Mouse (Mus musculus) midbrain, embryonic 16.5 days (tissue): ENCODE measurements at regions not wholly inside any gene's neighbourhood (a gene's known extent, or its start where the extent isn't known, plus 50 kb on each side); places are given as distances from the start of the nearest gene placed in this dataset.
A peak's percentile ranks its signal among the peaks of the same experiment; 100 is the strongest.

Source experiments
- ATAC-seq: fragments of 200-750 bp; cut with Nextera tagmentation; 2 replicates; pipeline ENCODE4 v1.8.0; 2017; ENCODE audit warnings: moderate TSS enrichment
- H3K27ac ChIP-seq: fragments of 300-500 bp; sonication (generic); 2 replicates; pipeline ENCODE4 v1.5.1; 2014; ENCODE audit warnings: mild to moderate bottlenecking, low read length, mixed read lengths
- H3K27me3 ChIP-seq: fragments of 300-500 bp; sonication (generic); 2 replicates; pipeline ENCODE4 v1.6.1; 2014; ENCODE audit warnings: low read depth, low read length, mixed read lengths; ENCODE audit not compliant: control insufficient read depth, insufficient read depth
- H3K36me3 ChIP-seq: fragments of 300-500 bp; sonication (generic); 2 replicates; pipeline ENCODE4 v1.6.1; 2014; ENCODE audit warnings: mild to moderate bottlenecking, low read length, moderate library complexity, mixed read lengths; ENCODE audit not compliant: control insufficient read depth, insufficient read depth
- H3K4me1 ChIP-seq: fragments of 300-500 bp; sonication (generic); 2 replicates; pipeline ENCODE4 v1.6.1; 2014; ENCODE audit warnings: mild to moderate bottlenecking, low read length, mixed read lengths; ENCODE audit not compliant: control insufficient read depth, insufficient read depth
- H3K4me2 ChIP-seq: fragments of 300-500 bp; sonication (generic); 2 replicates; pipeline ENCODE4 v1.6.1; 2014; ENCODE audit warnings: mild to moderate bottlenecking, low read length, mixed read lengths
- H3K4me3 ChIP-seq: fragments of 300-500 bp; sonication (generic); 2 replicates; pipeline ENCODE4 v1.5.1; 2014; ENCODE audit warnings: low read depth, mild to moderate bottlenecking, low read length, moderate library complexity, mixed read lengths
- H3K9ac ChIP-seq: fragments of 300-500 bp; sonication (generic); 2 replicates; pipeline ENCODE4 v1.6.1; 2014; ENCODE audit warnings: low read depth, low read length, mixed read lengths
- H3K9me3 ChIP-seq: fragments of 300-500 bp; sonication (generic); replicated peaks from 2 replicates; pipeline ENCODE4 v1.6.1; 2014; ENCODE audit warnings: mild to moderate bottlenecking, low read length, mixed read lengths; ENCODE audit not compliant: control insufficient read depth, poor library complexity, severe bottlenecking
- WGBS: fragments of 180-500 bp; shearing (Covaris S2); extraction: QIAGEN DNeasy Blood & Tissue Kit; methylation state at CpG from one replicate; pipeline ENCODE4 v1.1.7; 2014; 5-methylcytosine and 5-hydroxymethylcytosine counted together

GRCm38 (mm10) chr1:83752976-83753375 is 345.0 kb upstream of the Sphkap start:
- 28% methylated on average over 4 of the region's 4 CpGs for WGBS
- Histone ChIP-seq H3K4me2 (no peak overlapping the region), H3K4me3 (no peak overlapping the region), H3K4me1 (peaks cover 4% of the 10 kb centered on the region; the same call in 1 of the 2 replicates), H3K9me3 (no peaks in the 10 kb centered on the region), H3K27me3 (no peaks in the 10 kb centered on the region), H3K27ac (no peak overlapping the region), H3K36me3 (no peaks in the 10 kb centered on the region), H3K9ac (no peak overlapping the region)
- peak; percentile 49; the same call in 1 of the 2 replicates for ATAC-seq

GRCm38 (mm10) chr1:83748974-83749373 is 341.0 kb upstream of the Sphkap start:
- no peak overlapping the region for H3K27ac ChIP-seq
- H3K4me1 ChIP-seq = peaks cover 10% of the 10 kb centered on the region; the same call in 1 of the 2 replicates
- ATAC-seq = no peak
- no peaks in the 10 kb centered on the region for H3K9me3 ChIP-seq
- H3K4me3 ChIP-seq = no peak overlapping the region
- no peaks in the 10 kb centered on the region for H3K27me3 ChIP-seq
- no peak overlapping the region for H3K9ac ChIP-seq
- H3K36me3 ChIP-seq = no peaks in the 10 kb centered on the region
- 8% methylated on average over 4 of the region's 4 CpGs for WGBS
- no peak overlapping the region for H3K4me2 ChIP-seq

DNA sequence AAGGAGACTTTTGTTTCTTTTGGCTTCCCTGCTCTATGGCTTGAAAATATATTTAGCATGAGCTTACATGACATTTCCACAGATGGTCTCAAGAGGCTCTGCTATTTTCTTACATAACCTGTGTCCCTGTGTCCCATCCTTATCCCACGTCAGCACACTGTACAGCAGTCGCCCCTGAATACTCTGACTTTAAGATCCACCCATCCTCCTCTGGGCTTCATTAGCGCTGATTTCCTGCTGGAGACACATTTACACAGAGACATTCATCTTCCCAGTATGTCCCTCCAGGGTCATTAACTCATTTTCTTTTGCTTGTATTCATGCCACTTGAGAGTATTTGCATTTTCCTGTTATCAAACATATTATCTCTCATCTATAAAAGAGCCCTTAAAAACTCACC is 340.1 kb upstream of the Sphkap start:
- Histone ChIP-seq H3K36me3 (no peaks in the 10 kb centered on the region), H3K4me3 (no peak overlapping the region), H3K9ac (no peak overlapping the region), H3K4me2 (no peak overlapping the region), H3K27me3 (no peaks in the 10 kb centered on the region), H3K27ac (no peak overlapping the region), H3K4me1 (peaks cover 8% of the 10 kb centered on the region; the same call in 1 of the 2 replicates), H3K9me3 (no peaks in the 10 kb centered on the region)
- ATAC-seq = no peak
- 44% methylated on average over 3 of the region's 3 CpGs for WGBS

DNA sequence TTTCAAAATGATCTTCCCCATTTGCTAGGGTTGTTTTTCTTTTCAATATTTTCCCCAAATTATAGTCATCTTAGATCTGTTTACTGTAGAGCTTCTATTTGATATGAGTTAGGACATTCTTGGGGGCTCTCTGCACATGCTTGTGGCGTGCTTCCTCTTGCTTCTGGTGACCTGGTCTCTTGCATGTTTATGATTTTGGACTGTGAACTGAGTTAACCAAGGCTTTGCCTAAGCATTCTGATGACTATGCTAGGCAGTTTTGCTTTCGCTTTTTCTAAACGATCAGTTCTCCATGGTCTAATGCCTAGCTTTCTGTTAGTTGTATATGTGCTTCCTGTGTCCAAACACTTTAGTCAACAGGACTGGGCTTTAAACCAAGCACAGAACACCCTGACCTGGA is 339.4 kb upstream of the Sphkap start:
- no peaks in the 10 kb centered on the region for H3K36me3 ChIP-seq
- ATAC-seq = no peak
- no peak overlapping the region for H3K9ac ChIP-seq
- no peak overlapping the region for H3K4me2 ChIP-seq
- no peaks in the 10 kb centered on the region for H3K27me3 ChIP-seq
- WGBS = 90% methylated on average over 3 of the region's 3 CpGs
- peaks cover 8% of the 10 kb centered on the region; the same call in 1 of the 2 replicates for H3K4me1 ChIP-seq
- H3K4me3 ChIP-seq = no peak overlapping the region
- no peaks in the 10 kb centered on the region for H3K9me3 ChIP-seq
- H3K27ac ChIP-seq = no peak overlapping the region

GRCm38 (mm10) chr1:83746036-83746435 is 338.0 kb upstream of the Sphkap start:
- no peak overlapping the region for H3K27ac ChIP-seq
- no peaks in the 10 kb centered on the region for H3K9me3 ChIP-seq
- H3K4me1 ChIP-seq = peaks cover 8% of the 10 kb centered on the region; the same call in 1 of the 2 replicates
- no peaks in the 10 kb centered on the region for H3K27me3 ChIP-seq
- peak overlapping the region; percentile 6; the same call in 1 of the 2 replicates for H3K4me2 ChIP-seq
- no peak overlapping the region for H3K9ac ChIP-seq
- peak; percentile 93 for ATAC-seq
- H3K4me3 ChIP-seq = no peak overlapping the region
- H3K36me3 ChIP-seq = no peaks in the 10 kb centered on the region
- 21% methylated on average over 6 of the region's 6 CpGs for WGBS

GRCm38 (mm10) chr1:83736428-83737117 is 328.6 kb upstream of the Sphkap start:
- Histone ChIP-seq H3K4me2 (no peak overlapping the region), H3K4me3 (no peak overlapping the region), H3K36me3 (no peaks in the 10 kb centered on the region), H3K27me3 (no peaks in the 10 kb centered on the region), H3K4me1 (no peaks in the 10 kb centered on the region), H3K9ac (no peak overlapping the region), H3K27ac (no peak overlapping the region), H3K9me3 (no peaks in the 10 kb centered on the region)
- ATAC-seq = peak; percentile 91
- WGBS = 33% methylated on average over 2 of the region's 2 CpGs

DNA sequence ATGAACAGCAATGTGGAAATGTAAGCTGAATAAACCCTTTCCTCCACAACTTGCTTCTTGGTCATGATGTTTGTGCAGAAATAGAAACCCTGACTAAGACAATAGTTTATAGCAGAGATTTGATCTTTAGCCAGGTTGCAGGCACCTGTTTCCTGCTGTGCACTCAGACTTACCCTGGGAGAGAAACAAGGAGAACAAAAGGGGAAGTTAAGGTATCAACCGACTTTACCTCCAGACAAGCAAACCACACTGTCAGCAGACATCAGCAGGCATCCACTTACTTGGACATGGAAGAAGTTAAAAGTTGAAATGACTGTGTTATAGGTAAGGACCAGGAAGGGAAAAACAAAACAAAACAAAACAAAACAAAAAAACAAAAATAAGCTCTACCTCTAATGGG is 323.7 kb upstream of the Sphkap start:
- no peaks in the 10 kb centered on the region for H3K36me3 ChIP-seq
- no peak overlapping the region for H3K9ac ChIP-seq
- ATAC-seq = no peak
- no peak overlapping the region for H3K4me2 ChIP-seq
- H3K27ac ChIP-seq = no peak overlapping the region
- H3K4me1 ChIP-seq = no peaks in the 10 kb centered on the region
- H3K9me3 ChIP-seq = no peaks in the 10 kb centered on the region
- no peak overlapping the region for H3K4me3 ChIP-seq
- WGBS = 69% methylated on average over 1 of the region's 1 CpGs
- H3K27me3 ChIP-seq = no peaks in the 10 kb centered on the region

GRCm38 (mm10) chr1:83728810-83729209 is 320.8 kb upstream of the Sphkap start:
- 0 out of 2 replicates have a peak, but pooled peaks have one; percentile 37 for ATAC-seq
- H3K4me2 ChIP-seq = no peak overlapping the region
- no peaks in the 10 kb centered on the region for H3K27me3 ChIP-seq
- H3K9ac ChIP-seq = no peak overlapping the region
- no peaks in the 10 kb centered on the region for H3K36me3 ChIP-seq
- no peaks in the 10 kb centered on the region for H3K9me3 ChIP-seq
- H3K27ac ChIP-seq = no peak overlapping the region
- no peak overlapping the region for H3K4me3 ChIP-seq
- 53% methylated on average over 6 of the region's 6 CpGs for WGBS
- no peaks in the 10 kb centered on the region for H3K4me1 ChIP-seq

DNA sequence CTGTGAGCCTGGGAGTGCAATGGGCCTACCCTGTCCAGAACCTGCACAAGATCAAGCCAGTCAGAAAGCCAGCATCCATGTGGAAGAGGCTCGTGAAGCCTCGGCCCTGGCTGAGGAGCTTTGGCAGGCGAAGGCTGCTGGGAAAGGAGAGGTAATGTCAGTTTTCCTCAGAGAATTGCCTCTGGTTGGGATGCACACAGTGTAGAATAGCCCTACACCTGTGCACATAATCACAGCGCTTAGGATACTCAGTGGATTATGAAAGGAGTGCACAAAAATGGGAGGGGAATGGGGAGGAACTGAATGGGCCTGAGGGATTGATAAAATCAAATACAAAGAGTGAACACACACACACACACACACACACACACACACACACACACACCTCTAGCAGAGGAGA is 319.9 kb upstream of the Sphkap start:
- Histone ChIP-seq H3K27me3 (no peaks in the 10 kb centered on the region), H3K9me3 (no peaks in the 10 kb centered on the region), H3K4me2 (no peak overlapping the region), H3K4me3 (no peak overlapping the region), H3K9ac (no peak overlapping the region), H3K36me3 (no peaks in the 10 kb centered on the region), H3K27ac (no peak overlapping the region), H3K4me1 (no peaks in the 10 kb centered on the region)
- WGBS = 81% methylated on average over 4 of the region's 4 CpGs
- ATAC-seq = peak; percentile 27; the same call in 1 of the 2 replicates
